Mouse (Mus musculus): Measurements from ENCODE around the gene Gm14391. TPM values are rescaled to one million over a fixed set of nuclear protein-coding genes. Genes with fewer than 3 reads are reported as not detected.

The Gm14391 gene
- 0.67 and 3.2 TPM in 2 replicates for polyA plus RNA-seq (2015; fragmentation: Nextera tagmentation; extraction: Ambion mirVana)

GRCm38 (mm10) chr2:175206732-175207131, at the start of gene Gm14391:
TSS of gene Gm14391 (minus strand) at chr2:175206917.

GRCm38 (mm10) chr2:175175401-175176180, 31.1 kb downstream of the Gm14391 start, which contains the start of gene Gm14443:
TSS of gene Gm14443 (minus strand) at chr2:175175871.

GRCm38 (mm10) chr2:175141993-175142295, 64.8 kb downstream of the Gm14391 start, which contains the start of gene Gm14399:
TSS of gene Gm14399 (minus strand) at chr2:175142012.

Other genes starting within 250 kb of the Gm14391 start
- gene Gm14444, start 196.7 kb downstream of the Gm14391 start, polyA plus RNA-seq (2015; fragmentation: Nextera tagmentation; extraction: Ambion mirVana) = not detected in 2 replicates
- gene Gm14393, start 139.1 kb downstream of the Gm14391 start, polyA plus RNA-seq (2015; fragmentation: Nextera tagmentation; extraction: Ambion mirVana) = 0.50 and 0.57 TPM in 2 replicates
- gene Gm14399, start 64.9 kb downstream of the Gm14391 start, polyA plus RNA-seq (2015; fragmentation: Nextera tagmentation; extraction: Ambion mirVana) = 0.85 and 1.5 TPM in 2 replicates
- gene Gm14443, start 31.0 kb downstream of the Gm14391 start, polyA plus RNA-seq (2015; fragmentation: Nextera tagmentation; extraction: Ambion mirVana) = 0.08 and 0.42 TPM in 2 replicates
- not detected in 2 replicates for gene Gm14440, start 68.2 kb upstream of the Gm14391 start, polyA plus RNA-seq (2015; fragmentation: Nextera tagmentation; extraction: Ambion mirVana)
- gene Gm4631, start 131.3 kb upstream of the Gm14391 start, polyA plus RNA-seq (2015; fragmentation: Nextera tagmentation; extraction: Ambion mirVana) = 6.2 and 6.8 TPM in 2 replicates
- gene Zfp968, start 165.5 kb upstream of the Gm14391 start, polyA plus RNA-seq (2015; fragmentation: Nextera tagmentation; extraction: Ambion mirVana) = 1.4 and 2.7 TPM in 2 replicates
- 2.2 and 4.6 TPM in 2 replicates for gene Gm4724, start 228.9 kb upstream of the Gm14391 start, polyA plus RNA-seq (2015; fragmentation: Nextera tagmentation; extraction: Ambion mirVana)

Measured in spleen, postnatal 0 days (tissue).